In genomic region chr5:137061809-137062481, GRCm38 (mm10) we compare ENCODE assay signal across 8 mouse cellular contexts. TPM values are rescaled to one million over a fixed set of nuclear protein-coding genes. Genes with fewer than 3 reads are reported as not detected.
DNase-seq lines count a peak whose midpoint lies in the region; ATAC-seq lines count a peak whose summit lies in the region.

No protein-coding gene starts in this region.

- ATAC-seq in erythroblast, adult 5-6 weeks (replicated peaks; ENCODE audit: low FRiP score, poor library complexity, severe bottlenecking), result no peak; the same call in 1 of the 2 replicates

- peak; percentile 54 for DNase-seq in embryo, embryonic 10 days (ENCODE audit: low spot score)
- DNase-seq in embryo, embryonic 9.5 days (ENCODE audit: extremely low spot score), result no peak
- DNase-seq in right cerebral cortex, postnatal 14 days, result peak; percentile 72
- no peak for DNase-seq in right cerebral cortex, postnatal 10 days (ENCODE audit: low spot score in 2 of 2)
- DNase-seq in cerebellum, postnatal 10 days, result peak; percentile 73 to 74
- peak; percentile 47 for DNase-seq in induced T-regulatory cell, adult 2 months (ENCODE audit: low read depth)
- DNase-seq in lung, postnatal 10 days, result peak; percentile 78

RNA-seq across cellular contexts. Expression of gene Serpine1, which starts 10.1 kb away (rescaled TPM):
- 0.21 TPM in 1 of 2 replicates, not detected in the other for total RNA-seq in erythroblast, adult 5-6 weeks (2015; ENCODE audit: low replicate concordance)
- 0.84 TPM in 1 of 2 replicates, not detected in the other for total RNA-seq in erythroblast, adult 5-6 weeks (2017; ENCODE audit: low replicate concordance)

RNA-seq across cellular contexts. Expression of gene Ap1s1, which starts 16.0 kb away (rescaled TPM):
- 2.3 and 3.5 TPM in 2 replicates for total RNA-seq in erythroblast, adult 5-6 weeks (2015; ENCODE audit: low replicate concordance)
- 5.2 and 10.3 TPM in 2 replicates for total RNA-seq in erythroblast, adult 5-6 weeks (2017; ENCODE audit: low replicate concordance)

RNA-seq across cellular contexts. Expression of gene Vgf, which starts 35.8 kb away (rescaled TPM):
- total RNA-seq in erythroblast, adult 5-6 weeks (2015; ENCODE audit: low replicate concordance), result not detected in 2 replicates
- total RNA-seq in erythroblast, adult 5-6 weeks (2017; ENCODE audit: low replicate concordance), result not detected in 2 replicates

RNA-seq across cellular contexts. Expression of gene Trim56, which starts 54.1 kb away (rescaled TPM):
- total RNA-seq in erythroblast, adult 5-6 weeks (2015; ENCODE audit: low replicate concordance), result 128 and 178 TPM in 2 replicates
- total RNA-seq in erythroblast, adult 5-6 weeks (2017; ENCODE audit: low replicate concordance), result 253 and 303 TPM in 2 replicates

Comparison
In these comparisons a context has a peak if more than half of its experiments do, and no peak if none do; other contexts are left out.
1. DNase-seq: peak in embryo, embryonic 10 days (single experiment), right cerebral cortex, postnatal 14 days (single experiment), cerebellum, postnatal 10 days (2 of 2), induced T-regulatory cell, adult 2 months (single experiment) and lung, postnatal 10 days (single experiment); none in embryo, embryonic 9.5 days (single experiment) and right cerebral cortex, postnatal 10 days (0 of 2).